Mouse (Mus musculus) C2C12 (cell line): Measurements from ENCODE around the gene Rflnb. TPM values are rescaled to one million over a fixed set of nuclear protein-coding genes. Genes with fewer than 3 reads are reported as not detected.

Experiments
- H3K27me3 ChIP-seq: one replicate; pipeline ENCODE4 v1.6.1; 2011; ENCODE audit not compliant: control insufficient read depth, insufficient read depth, insufficient read length
- H3K36me3 ChIP-seq: one replicate; pipeline ENCODE4 v1.6.1; 2011; ENCODE audit not compliant: control insufficient read depth, insufficient read depth
- H3K4me3 ChIP-seq: one replicate; pipeline ENCODE4 v1.5.1; 2011; ENCODE audit warnings: mild to moderate bottlenecking, control low read depth; ENCODE audit not compliant: poor library complexity, insufficient read depth, severe bottlenecking
- H3K79me2 ChIP-seq: one replicate; pipeline ENCODE4 v1.6.1; 2011; ENCODE audit not compliant: control insufficient read depth, insufficient read depth
- H3K79me3 ChIP-seq: one replicate; pipeline ENCODE4 v1.6.1; 2011; ENCODE audit warnings: low read depth, control low read depth
- H3ac ChIP-seq: one replicate; pipeline ENCODE3; 2011; ENCODE audit warnings: low read depth; ENCODE audit not compliant: control insufficient read depth, insufficient read length
- CEBPB ChIP-seq: IDR thresholded peaks from one replicate; pipeline ENCODE4 v1.6.1; 2011; ENCODE audit warnings: low read depth, mild to moderate bottlenecking, control low read depth, moderate library complexity
- CTCF ChIP-seq: IDR thresholded peaks from one replicate; pipeline ENCODE4 v1.5.1; 2011; ENCODE audit not compliant: control insufficient read depth, insufficient read depth, insufficient read length
- FOSL1 ChIP-seq: IDR thresholded peaks from one replicate; pipeline ENCODE4 v1.8.0; 2011; ENCODE audit warnings: mild to moderate bottlenecking, low read length; ENCODE audit not compliant: poor library complexity, insufficient read depth, severe bottlenecking
- MAX ChIP-seq: IDR thresholded peaks from one replicate; pipeline ENCODE4 v1.6.1; 2011; ENCODE audit warnings: mild to moderate bottlenecking, control low read depth
- MYOD1 ChIP-seq: IDR thresholded peaks from one replicate; pipeline ENCODE4 v1.6.1; 2011; ENCODE audit warnings: low read depth; ENCODE audit not compliant: control insufficient read depth, insufficient read length
- MYOG ChIP-seq: IDR thresholded peaks from one replicate; pipeline ENCODE4 v1.6.1; 2011; ENCODE audit not compliant: control insufficient read depth, insufficient read length; ENCODE audit errors: extremely low read depth
- USF1 ChIP-seq: IDR thresholded peaks from one replicate; pipeline ENCODE4 v1.6.1; 2011; ENCODE audit warnings: low read depth, mild to moderate bottlenecking, control low read depth, moderate library complexity
- polyA plus RNA-seq: library from polyadenylated mRNA; unstranded; fragments of >200 nt; fragmentation: generic; extraction: Trizol; gene quantifications from one replicate; pipeline ENCODE4 v1.2.1, GENCODE M21; 2012; ENCODE audit warnings: missing spikeins

The Rflnb gene
- polyA plus RNA-seq, 1 experiment = 8.0 TPM

DNA sequence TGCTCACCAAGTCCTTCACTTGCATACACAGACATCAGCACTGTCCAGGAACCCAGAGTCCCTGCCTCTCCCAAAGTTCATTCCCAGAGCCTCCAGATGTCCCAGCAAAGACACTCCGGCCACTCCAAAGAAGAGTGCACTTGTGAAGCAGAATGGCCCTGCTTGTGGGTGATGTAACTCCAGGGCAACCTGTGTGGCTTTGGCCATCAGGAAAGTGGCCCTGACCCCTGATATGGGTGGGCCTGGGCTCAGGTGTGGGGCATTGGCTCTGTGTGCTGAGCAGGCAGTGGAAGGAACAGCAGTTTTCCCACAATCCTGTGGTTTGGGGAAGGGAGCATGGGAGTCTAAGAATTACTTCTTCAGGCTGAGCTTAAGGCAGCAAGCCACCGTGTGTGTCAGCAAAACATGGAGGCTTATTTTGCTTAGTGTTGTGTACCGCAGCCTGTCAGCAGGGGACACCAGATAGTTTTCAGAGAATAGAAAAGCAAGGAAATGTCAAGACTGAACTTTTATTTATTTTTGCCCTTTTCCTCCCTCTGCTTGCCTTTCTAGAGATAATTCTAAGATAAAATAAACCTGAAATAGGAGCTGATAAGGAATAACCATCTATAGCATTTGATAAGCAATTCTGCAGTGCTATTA, 26.2 kb downstream of the Rflnb start:
- no peak overlapping the region for H3ac ChIP-seq
- H3K79me3 ChIP-seq = no peaks in the 10 kb centered on the region
- H3K79me2 ChIP-seq = no peaks in the 10 kb centered on the region
- H3K36me3 ChIP-seq = no peaks in the 10 kb centered on the region
- peaks cover 15% of the 10 kb centered on the region for H3K27me3 ChIP-seq
- H3K4me3 ChIP-seq = no peak overlapping the region
- TF ChIP-seq USF1 (no peak), MYOD1 (no peak), MAX (no peak), FOSL1 (no peak), CTCF (no peak), MYOG (no peak), CEBPB (no peak)

- Histone ChIP-seq H3K79me3 (no peaks in the 10 kb centered on the region), H3K4me3 (no peak overlapping the region), H3K79me2 (no peaks in the 10 kb centered on the region), H3ac (no peak overlapping the region), H3K36me3 (no peaks in the 10 kb centered on the region), H3K27me3 (peaks cover 15% of the 10 kb centered on the region)
- no peak for TF ChIP-seq USF1
- no peak for TF ChIP-seq FOSL1
- no peak for TF ChIP-seq CEBPB
- no peak for TF ChIP-seq MYOG
- TF ChIP-seq MYOD1 = no peak
- TF ChIP-seq MAX = no peak
- TF ChIP-seq CTCF = no peak
Measured at GRCm38 (mm10) chr11:76000701-76001100, 26.9 kb downstream of the Rflnb start.

GRCm38 (mm10) chr11:75999440-76000155, 28.0 kb downstream of the Rflnb start, which contains the start of gene 1700016K19Rik:
1700016K19Rik (plus strand) TSS chr11:75999912.
- Histone ChIP-seq H3K36me3 (no peaks in the 10 kb centered on the region), H3K79me2 (no peaks in the 10 kb centered on the region), H3K4me3 (no peak within 1 kb of the TSS), H3K79me3 (no peaks in the 10 kb centered on the region), H3K27me3 (peaks cover 18% of the 10 kb centered on the region), H3ac (no peak within 1 kb of the TSS)
- TF ChIP-seq CEBPB (no peak), MYOG (no peak), CTCF (no peak), FOSL1 (no peak), MAX (no peak), MYOD1 (no peak), USF1 (no peak)

DNA sequence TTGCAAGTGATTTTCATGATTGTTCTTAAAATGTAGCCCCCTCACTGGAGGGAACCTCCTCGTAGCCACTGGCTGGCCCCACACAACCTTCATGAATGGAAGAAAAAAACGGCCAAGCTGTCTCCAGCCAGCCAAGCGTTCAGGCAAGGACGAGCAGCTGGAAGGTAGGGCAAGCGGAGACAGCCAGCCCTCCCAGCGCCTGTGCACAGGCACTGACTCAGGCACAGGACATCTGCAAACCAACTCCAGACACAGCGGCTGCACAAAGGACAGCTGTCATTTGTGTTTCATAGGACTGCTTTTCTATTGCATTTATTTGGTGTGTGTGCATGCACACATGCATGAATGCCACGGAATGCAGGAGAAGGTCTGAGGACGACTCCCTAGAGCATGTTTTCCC, 33.2 kb downstream of the Rflnb start:
- H3K27me3 ChIP-seq = peaks cover 9% of the 10 kb centered on the region

GRCm38 (mm10) chr11:75992481-75992880, 35.1 kb downstream of the Rflnb start:
- no peak overlapping the region for H3ac ChIP-seq
- H3K79me2 ChIP-seq = no peaks in the 10 kb centered on the region
- H3K4me3 ChIP-seq = no peak overlapping the region
- H3K27me3 ChIP-seq = peaks cover 15% of the 10 kb centered on the region
- H3K79me3 ChIP-seq = no peaks in the 10 kb centered on the region
- no peaks in the 10 kb centered on the region for H3K36me3 ChIP-seq
- TF ChIP-seq CTCF (no peak), MYOG (no peak), FOSL1 (no peak), USF1 (no peak), MAX (no peak), CEBPB (no peak), MYOD1 (no peak)

More for the DNA sequence above, 33.2 kb downstream of the Rflnb start:
- no peak for TF ChIP-seq CTCF
- no peak for TF ChIP-seq MYOD1
- no peak for TF ChIP-seq MAX
- TF ChIP-seq USF1 = no peak
- no peak for TF ChIP-seq CEBPB
- no peak for TF ChIP-seq FOSL1
- no peak for TF ChIP-seq MYOG
- Histone ChIP-seq H3ac (no peak overlapping the region), H3K79me3 (no peaks in the 10 kb centered on the region), H3K4me3 (no peak overlapping the region), H3K79me2 (no peaks in the 10 kb centered on the region), H3K36me3 (no peaks in the 10 kb centered on the region)
